Comparison of ENCODE assay signal across 16 mouse cellular contexts in the genomic region with DNA sequence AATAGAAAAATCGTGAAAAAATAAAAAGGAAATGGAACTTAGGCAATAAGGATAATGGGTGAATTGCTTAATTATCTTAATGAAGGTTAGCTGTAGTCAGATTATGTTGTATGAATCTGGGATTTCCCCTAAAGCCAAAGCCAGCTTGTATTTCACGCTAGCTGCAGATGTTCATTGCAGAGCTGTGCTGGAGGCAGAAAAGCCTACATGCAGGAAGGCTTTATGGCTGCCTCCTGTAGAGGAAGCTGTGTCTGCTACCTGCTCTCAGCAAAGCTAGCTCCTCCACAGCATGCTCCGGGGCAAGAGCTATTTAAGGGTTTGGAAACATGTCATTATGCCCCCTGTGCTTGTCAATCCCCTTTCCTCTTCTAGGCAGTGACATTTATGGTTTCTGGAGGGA. TPM values are rescaled to one million over a fixed set of nuclear protein-coding genes. Genes with fewer than 3 reads are reported as not detected.
"Had no signal": no experiment of that assay in that cellular context is flagged by ENCODE, and none has a peak within 500 bp of the region (broad histone marks: within the 10 kb centered on the region; RNA-seq: fewer than 3 reads in every experiment).

No protein-coding gene starts in this region.

- DNase-seq: kidney, adult 8-10 months; kidney, postnatal 36 days; lung, embryonic 14.5 days; lung, postnatal 10 days; right cerebral cortex, adult 18-20 months; right cerebral cortex, postnatal 25 days; thymus, postnatal 4 days had no signal

- H3K36me3 ChIP-seq: limb, embryonic 15.5 days; liver, embryonic 12.5 days; midbrain, embryonic 13.5 days had no signal

- H3K9ac ChIP-seq: limb, embryonic 15.5 days; liver, embryonic 12.5 days; lung, embryonic 14.5 days; midbrain, embryonic 13.5 days had no signal

- H3K4me2 ChIP-seq: limb, embryonic 15.5 days; liver, embryonic 12.5 days; lung, embryonic 14.5 days; midbrain, embryonic 13.5 days had no signal

- H3K4me1 ChIP-seq: limb, embryonic 15.5 days; liver, embryonic 12.5 days; megakaryocyte, embryonic 14.5 days had no signal

- ATAC-seq: inflammation-experienced regulatory T-cells, adult 6 months; intestine, postnatal 0 days; liver, embryonic 12.5 days; midbrain, embryonic 13.5 days had no signal

- H3K4me3 ChIP-seq: limb, embryonic 15.5 days; liver, embryonic 12.5 days; megakaryocyte, embryonic 14.5 days; midbrain, embryonic 13.5 days had no signal

- H3K27me3 ChIP-seq: limb, embryonic 15.5 days; liver, embryonic 12.5 days; megakaryocyte, embryonic 14.5 days; midbrain, embryonic 13.5 days had no signal

- H3K9me3 ChIP-seq: limb, embryonic 15.5 days; liver, embryonic 12.5 days; megakaryocyte, embryonic 14.5 days; midbrain, embryonic 13.5 days had no signal

- H3K27ac ChIP-seq: limb, embryonic 15.5 days; liver, embryonic 12.5 days; macrophage; midbrain, embryonic 13.5 days; stomach, postnatal 0 days had no signal

RNA-seq across cellular contexts. Expression of a gene that starts 9.3 kb away (rescaled TPM):
- polyA plus RNA-seq: inflammation-experienced regulatory T-cells, adult 6 months; liver, embryonic 16.5 days; macrophage had no signal
